Mouse (Mus musculus) midbrain, embryonic 12.5 days (tissue): ENCODE results near the gene Neurl1a. TPM values are rescaled to one million over a fixed set of nuclear protein-coding genes. Genes with fewer than 3 reads are reported as not detected.

ENCODE experiments used
- ATAC-seq: fragments of 200-750 bp; cut with Nextera tagmentation; 2 replicates; pipeline ENCODE4 v1.8.0; 2017; ENCODE audit warnings: low read depth, moderate TSS enrichment, moderate library complexity; ENCODE audit not compliant: low FRiP score
- H3K27ac ChIP-seq: fragments of 300-500 bp; sonication (generic); replicated peaks from 2 replicates; pipeline ENCODE4 v1.5.1; 2016; ENCODE audit warnings: mild to moderate bottlenecking
- H3K27me3 ChIP-seq: fragments of 300-500 bp; sonication (generic); 2 replicates; pipeline ENCODE4 v1.6.1; 2016; ENCODE audit warnings: mild to moderate bottlenecking
- H3K36me3 ChIP-seq: fragments of 300-500 bp; sonication (generic); 2 replicates; pipeline ENCODE4 v1.6.1; 2016
- H3K4me1 ChIP-seq: fragments of 300-500 bp; sonication (generic); 2 replicates; pipeline ENCODE4 v1.6.1; 2016
- H3K4me2 ChIP-seq: fragments of 300-500 bp; sonication (generic); replicated peaks from 2 replicates; pipeline ENCODE4 v1.6.1; 2016; ENCODE audit warnings: mild to moderate bottlenecking, moderate library complexity
- H3K4me3 ChIP-seq: fragments of 300-500 bp; sonication (generic); 2 replicates; pipeline ENCODE4 v1.5.1; 2016; ENCODE audit warnings: mild to moderate bottlenecking
- H3K9ac ChIP-seq: fragments of 300-500 bp; sonication (generic); replicated peaks from 2 replicates; pipeline ENCODE4 v1.6.1; 2016; ENCODE audit warnings: mild to moderate bottlenecking, moderate library complexity
- H3K9me3 ChIP-seq: fragments of 300-500 bp; sonication (generic); 2 replicates; pipeline ENCODE4 v1.6.1; 2016; ENCODE audit warnings: mild to moderate bottlenecking
- WGBS: fragments of 180-500 bp; shearing (Covaris S2); methylation state at CpG from one replicate; pipeline ENCODE4 v1.1.7; 2016; 5-methylcytosine and 5-hydroxymethylcytosine counted together
- polyA plus RNA-seq: library from polyadenylated mRNA; unstranded; fragments of >200 nt; fragmentation: Nextera tagmentation; extraction: Ambion mirVana; gene quantifications from 2 replicates; pipeline ENCODE4 v1.2.1, GENCODE M21; 2016

Gene Neurl1a
- polyA plus RNA-seq, 1 experiment from 2014 or later = 4.8 TPM

GRCm38 (mm10) chr19:47148267-47148847, 30.3 kb upstream of the Neurl1a start:
- Histone ChIP-seq H3K36me3 (no peaks in the 10 kb centered on the region), H3K4me3 (no peak overlapping the region), H3K9me3 (no peaks in the 10 kb centered on the region), H3K27me3 (peaks cover 19% of the 10 kb centered on the region), H3K4me2 (no peak overlapping the region), H3K4me1 (no peaks in the 10 kb centered on the region), H3K27ac (no peak overlapping the region), H3K9ac (no peak overlapping the region)
- ATAC-seq = no peak
- 84% methylated on average over 5 of the region's 5 CpGs for WGBS

- no peaks in the 10 kb centered on the region for H3K9me3 ChIP-seq
- no peak overlapping the region for H3K4me3 ChIP-seq
- H3K9ac ChIP-seq = no peak overlapping the region
- no peak overlapping the region for H3K4me2 ChIP-seq
- ATAC-seq = no peak
- H3K27me3 ChIP-seq = peaks cover 19% of the 10 kb centered on the region
- H3K4me1 ChIP-seq = no peaks in the 10 kb centered on the region
- 60% methylated on average over 4 of the region's 4 CpGs for WGBS
- no peaks in the 10 kb centered on the region for H3K36me3 ChIP-seq
- no peak overlapping the region for H3K27ac ChIP-seq
Observed at GRCm38 (mm10) chr19:47149854-47150253, 28.8 kb upstream of the Neurl1a start.

- Histone ChIP-seq H3K4me1 (no peaks in the 10 kb centered on the region), H3K4me2 (peak overlapping the region; percentile 52), H3K9me3 (no peaks in the 10 kb centered on the region), H3K36me3 (no peaks in the 10 kb centered on the region), H3K27me3 (peaks cover 19% of the 10 kb centered on the region), H3K9ac (peak overlapping the region; percentile 7; the same call in 1 of the 2 replicates), H3K27ac (no peak overlapping the region), H3K4me3 (peak overlapping the region; percentile 35)
- ATAC-seq = no peak
- WGBS = 33% methylated on average over 32 of the region's 32 CpGs
Observed at GRCm38 (mm10) chr19:47151332-47152061, 27.1 kb upstream of the Neurl1a start.

GRCm38 (mm10) chr19:47152062-47152369, 26.6 kb upstream of the Neurl1a start:
- Histone ChIP-seq H3K4me2 (peak overlapping the region; percentile 52), H3K4me1 (no peaks in the 10 kb centered on the region), H3K9me3 (no peaks in the 10 kb centered on the region), H3K4me3 (peak overlapping the region; percentile 35), H3K36me3 (no peaks in the 10 kb centered on the region), H3K27me3 (peaks cover 19% of the 10 kb centered on the region), H3K9ac (peak overlapping the region; percentile 7; the same call in 1 of the 2 replicates), H3K27ac (no peak overlapping the region)
- no peak for ATAC-seq
- 66% methylated on average over 12 of the region's 12 CpGs for WGBS

- Histone ChIP-seq H3K36me3 (no peaks in the 10 kb centered on the region), H3K4me2 (no peak overlapping the region), H3K9ac (no peak overlapping the region), H3K9me3 (0 out of 2 replicates have a peak, but pooled peaks cover 3% of the 10 kb centered on the region), H3K4me1 (no peaks in the 10 kb centered on the region), H3K4me3 (no peak overlapping the region), H3K27ac (no peak overlapping the region), H3K27me3 (peaks cover 19% of the 10 kb centered on the region)
- no peak for ATAC-seq
- 94% methylated on average over 7 of the region's 7 CpGs for WGBS
Observed at GRCm38 (mm10) chr19:47153767-47154166, 24.9 kb upstream of the Neurl1a start.

GRCm38 (mm10) chr19:47157664-47158063, 21.0 kb upstream of the Neurl1a start, which contains the start of gene Calhm3:
TSS of gene Calhm3 (minus strand) at chr19:47157764.
- Histone ChIP-seq H3K9ac (no peak within 1 kb of the TSS), H3K9me3 (0 out of 2 replicates have a peak, but pooled peaks cover 3% of the 10 kb centered on the region), H3K4me3 (no peak within 1 kb of the TSS), H3K36me3 (no peaks in the 10 kb centered on the region), H3K4me2 (no peak within 1 kb of the TSS), H3K4me1 (no peaks in the 10 kb centered on the region), H3K27ac (no peak within 1 kb of the TSS), H3K27me3 (no peaks in the 10 kb centered on the region; the same call in 1 of the 2 replicates)
- no peak for ATAC-seq
- 86% methylated on average over 11 of the region's 11 CpGs for WGBS

GRCm38 (mm10) chr19:47161669-47162068, 17.0 kb upstream of the Neurl1a start:
- no peaks in the 10 kb centered on the region for H3K27me3 ChIP-seq
- H3K27ac ChIP-seq = no peak overlapping the region
- no peak overlapping the region for H3K9ac ChIP-seq
- H3K4me1 ChIP-seq = peaks cover under 1% of the 10 kb centered on the region; the same call in 1 of the 2 replicates
- no peak for ATAC-seq
- H3K36me3 ChIP-seq = no peaks in the 10 kb centered on the region
- H3K4me2 ChIP-seq = no peak overlapping the region
- no peak overlapping the region for H3K4me3 ChIP-seq
- 78% methylated on average over 4 of the region's 4 CpGs for WGBS
- H3K9me3 ChIP-seq = 0 out of 2 replicates have a peak, but pooled peaks cover 3% of the 10 kb centered on the region

GRCm38 (mm10) chr19:47163176-47163744, 15.4 kb upstream of the Neurl1a start:
- Histone ChIP-seq H3K4me1 (peaks cover 3% of the 10 kb centered on the region; the same call in 1 of the 2 replicates), H3K4me2 (no peak overlapping the region), H3K9ac (no peak overlapping the region), H3K36me3 (no peaks in the 10 kb centered on the region), H3K4me3 (no peak overlapping the region), H3K27ac (no peak overlapping the region), H3K27me3 (no peaks in the 10 kb centered on the region), H3K9me3 (0 out of 2 replicates have a peak, but pooled peaks cover 3% of the 10 kb centered on the region)
- WGBS = 94% methylated on average over 6 of the region's 6 CpGs
- ATAC-seq = no peak

- no peak overlapping the region for H3K9ac ChIP-seq
- WGBS = 4% methylated on average over 3 of the region's 3 CpGs
- peaks cover 11% of the 10 kb centered on the region; the same call in 1 of the 2 replicates for H3K4me1 ChIP-seq
- H3K4me3 ChIP-seq = no peak overlapping the region
- no peaks in the 10 kb centered on the region for H3K36me3 ChIP-seq
- no peak for ATAC-seq
- H3K27me3 ChIP-seq = no peaks in the 10 kb centered on the region
- H3K9me3 ChIP-seq = no peaks in the 10 kb centered on the region
- no peak overlapping the region for H3K4me2 ChIP-seq
- no peak overlapping the region for H3K27ac ChIP-seq
Observed at GRCm38 (mm10) chr19:47166758-47167157, 11.9 kb upstream of the Neurl1a start.

- Histone ChIP-seq H3K27ac (no peak overlapping the region), H3K4me1 (peaks cover 11% of the 10 kb centered on the region; the same call in 1 of the 2 replicates), H3K9ac (no peak overlapping the region), H3K27me3 (no peaks in the 10 kb centered on the region), H3K9me3 (no peaks in the 10 kb centered on the region), H3K36me3 (no peaks in the 10 kb centered on the region), H3K4me2 (no peak overlapping the region), H3K4me3 (no peak overlapping the region)
- WGBS = 42% methylated on average over 7 of the region's 7 CpGs
- ATAC-seq = no peak
Observed at GRCm38 (mm10) chr19:47167617-47168214, 10.9 kb upstream of the Neurl1a start.

GRCm38 (mm10) chr19:47168223-47168622, 10.4 kb upstream of the Neurl1a start:
- Histone ChIP-seq H3K4me2 (peak overlapping the region; percentile 30), H3K27ac (no peak overlapping the region), H3K36me3 (no peaks in the 10 kb centered on the region), H3K4me3 (no peak overlapping the region), H3K9me3 (no peaks in the 10 kb centered on the region), H3K27me3 (no peaks in the 10 kb centered on the region), H3K4me1 (peaks cover 11% of the 10 kb centered on the region; the same call in 1 of the 2 replicates), H3K9ac (no peak overlapping the region)
- WGBS = 5% methylated on average over 13 of the region's 13 CpGs
- 0 out of 2 replicates have a peak, but pooled peaks have one; percentile 34 for ATAC-seq
